Mouse (Mus musculus) layer of hippocampus, adult 9-11 months (tissue): ENCODE data around the gene Lcat.

Experiments
- DNase-seq: peaks from one replicate; pipeline ENCODE4 v3.0.0; 2022

Gene Lcat

GRCm38 (mm10) chr8:105942542-105942941 lies 640 bp downstream of the Lcat start:
- DNase-seq = no peak

DNA sequence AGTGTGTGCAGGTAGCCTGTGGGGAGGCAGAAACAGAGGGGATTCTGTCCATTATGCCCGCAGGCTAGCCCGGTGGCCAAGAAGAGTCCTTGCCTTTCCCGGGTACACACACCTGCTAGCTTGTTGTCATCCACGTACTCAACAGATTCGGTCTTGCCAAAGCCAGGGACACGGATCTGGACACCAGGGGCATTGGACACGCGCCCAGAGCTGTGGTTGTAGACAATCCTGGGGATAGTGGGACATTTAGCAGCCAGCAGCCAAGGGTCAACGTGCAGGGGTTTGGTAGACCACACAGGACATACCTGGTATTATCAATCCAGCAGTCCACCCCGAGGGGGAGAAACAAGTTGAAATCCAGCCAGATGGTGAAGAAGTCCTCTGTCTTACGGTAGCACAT lies 1.2 kb downstream of the Lcat start:
- no peak for DNase-seq

DNA sequence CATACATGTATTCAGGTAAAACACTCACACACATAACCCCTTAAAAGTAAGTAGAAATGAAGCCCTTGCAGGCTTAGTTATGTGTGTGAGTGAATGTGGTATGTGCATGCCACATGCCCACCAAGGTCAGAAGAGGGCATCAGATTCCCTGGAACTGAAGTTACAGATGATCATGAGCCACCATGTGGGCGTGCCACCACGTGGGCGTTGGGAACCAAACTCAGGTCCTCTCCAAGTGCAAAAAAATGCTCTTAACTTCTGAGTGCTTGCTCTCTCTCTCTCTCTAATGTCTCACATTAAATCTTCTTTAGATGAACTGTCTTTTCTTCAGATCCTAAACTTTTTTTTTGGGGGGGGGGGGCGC lies 4.9 kb downstream of the Lcat start, which contains the start of gene Psmb10:
TSS of gene Psmb10 (minus strand) at position 139 of the 364 bp plus-strand sequence.
- DNase-seq = no peak

GRCm38 (mm10) chr8:105937496-105938305 lies 5.5 kb downstream of the Lcat start:
- DNase-seq = peak; percentile 36

DNA sequence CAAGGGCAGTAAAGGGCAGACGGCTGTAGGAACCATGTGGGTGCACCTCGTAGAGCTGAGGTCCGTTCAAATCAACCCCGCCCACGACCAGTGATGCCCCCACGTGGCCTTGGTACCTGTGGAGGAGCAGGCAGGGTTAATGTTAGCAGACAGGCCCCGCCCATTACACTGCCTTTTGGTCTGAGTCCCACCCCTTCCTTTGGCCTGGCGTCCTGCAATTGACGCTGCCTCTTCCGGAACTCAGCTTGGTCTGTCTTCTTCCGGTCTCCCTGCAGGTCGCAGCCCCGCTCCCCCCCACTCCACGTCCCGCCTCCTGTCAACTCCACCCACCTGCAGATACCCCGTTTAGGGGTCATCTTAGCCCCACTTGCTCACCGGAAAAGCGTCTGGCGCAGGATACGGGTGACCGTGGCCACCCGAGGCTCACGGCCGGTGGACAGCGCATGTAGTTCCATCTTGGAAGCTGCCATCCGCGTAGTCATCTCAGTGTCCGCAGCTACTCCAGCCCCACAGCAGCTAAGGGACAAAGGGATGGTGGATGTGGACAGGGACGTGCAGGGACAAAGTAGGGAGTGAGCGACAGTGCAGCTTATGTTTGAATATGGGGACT lies 6.2 kb downstream of the Lcat start:
- peak; percentile 93 for DNase-seq

- DNase-seq = no peak
Observed at GRCm38 (mm10) chr8:105935863-105936603, 7.1 kb downstream of the Lcat start.

DNA sequence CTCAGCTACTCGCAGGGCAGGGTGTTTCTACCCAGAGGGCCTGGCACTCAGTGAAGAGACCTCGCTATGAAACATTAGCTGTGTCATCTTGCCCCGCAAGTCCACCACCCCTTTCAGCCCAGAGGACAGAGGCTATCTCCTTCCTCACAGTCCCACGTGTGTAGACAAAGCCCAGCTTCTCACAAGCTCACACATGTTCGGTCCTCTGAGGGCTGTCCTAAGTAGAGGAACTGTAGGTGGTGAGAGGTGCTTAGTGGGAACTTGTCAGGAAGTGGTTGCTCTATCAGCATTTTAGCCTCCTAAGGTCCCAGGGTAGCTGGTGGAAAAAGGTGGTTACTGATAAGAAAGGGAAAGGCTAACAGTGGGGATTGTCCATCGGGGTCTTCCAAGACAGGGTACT lies 8.1 kb downstream of the Lcat start:
- no peak for DNase-seq

DNA sequence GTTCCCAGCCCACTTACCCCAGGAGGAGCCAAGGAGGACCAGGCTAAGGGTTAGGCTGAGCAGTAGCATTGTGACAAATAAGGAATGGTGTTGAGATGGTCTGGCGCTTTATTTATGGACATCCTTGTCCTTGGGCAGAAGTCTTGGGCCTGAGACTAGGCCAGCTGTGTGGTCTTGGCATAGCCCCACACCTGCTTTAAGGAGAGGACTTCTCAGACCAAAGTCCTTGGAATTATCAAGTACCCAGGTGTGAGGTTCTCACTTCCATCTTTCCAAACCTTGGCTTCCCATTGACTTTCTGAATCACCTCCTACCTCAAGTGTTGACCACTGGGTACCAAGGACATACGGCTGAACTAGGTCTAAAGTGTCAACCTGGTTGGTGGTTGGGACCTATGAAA lies 9.4 kb downstream of the Lcat start, which contains the start of gene Ctrl:
TSS of gene Ctrl (minus strand) at position 101 of the 400 bp plus-strand sequence.
- DNase-seq = no peak

- no peak for DNase-seq
Observed at GRCm38 (mm10) chr8:105932525-105932924, 10.7 kb downstream of the Lcat start.

GRCm38 (mm10) chr8:105931271-105931670 lies 11.9 kb downstream of the Lcat start:
- DNase-seq = no peak

DNA sequence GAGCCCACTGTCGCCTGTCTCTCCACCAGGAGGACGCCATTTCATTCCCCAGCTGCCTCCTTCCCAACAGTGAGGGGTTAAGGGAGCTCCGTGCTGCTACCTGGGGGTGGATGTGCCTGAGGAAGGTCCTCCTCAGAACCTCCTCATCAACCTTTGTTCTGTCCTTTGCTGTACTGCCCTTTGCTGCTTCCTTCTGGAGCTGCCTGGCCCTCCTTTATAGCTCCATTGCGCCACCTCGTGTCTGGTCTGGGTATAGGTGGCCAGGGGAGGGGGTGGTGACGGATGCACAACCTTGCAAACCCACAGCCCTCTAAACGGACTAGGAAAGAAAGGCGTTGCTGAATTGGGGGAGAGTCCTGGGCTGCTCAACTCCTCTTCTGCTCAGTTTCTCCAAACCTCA lies 12.6 kb downstream of the Lcat start:
- peak; percentile 53 for DNase-seq

DNA sequence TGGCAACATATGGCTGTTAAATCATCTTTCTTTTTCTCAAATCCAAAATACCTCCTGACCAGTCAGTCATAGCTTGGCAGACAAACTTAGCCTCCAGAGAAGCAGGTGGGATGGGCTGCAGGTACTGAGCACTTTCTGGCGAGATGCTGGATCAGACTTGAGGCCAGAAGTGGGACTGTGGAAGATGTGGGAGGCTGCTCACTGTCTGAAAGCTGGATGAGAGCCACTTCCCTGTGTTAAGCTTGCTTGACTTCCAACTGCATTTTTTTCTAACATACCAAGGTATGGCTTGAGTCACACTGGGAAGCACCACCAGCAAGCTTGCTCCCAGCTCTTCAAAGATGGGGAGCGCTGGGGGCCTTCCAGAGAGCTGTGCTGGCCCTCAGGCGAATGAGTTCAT lies 18.1 kb downstream of the Lcat start:
- DNase-seq = no peak

- DNase-seq = no peak
Observed at GRCm38 (mm10) chr8:105919390-105919789, 23.8 kb downstream of the Lcat start.

DNA sequence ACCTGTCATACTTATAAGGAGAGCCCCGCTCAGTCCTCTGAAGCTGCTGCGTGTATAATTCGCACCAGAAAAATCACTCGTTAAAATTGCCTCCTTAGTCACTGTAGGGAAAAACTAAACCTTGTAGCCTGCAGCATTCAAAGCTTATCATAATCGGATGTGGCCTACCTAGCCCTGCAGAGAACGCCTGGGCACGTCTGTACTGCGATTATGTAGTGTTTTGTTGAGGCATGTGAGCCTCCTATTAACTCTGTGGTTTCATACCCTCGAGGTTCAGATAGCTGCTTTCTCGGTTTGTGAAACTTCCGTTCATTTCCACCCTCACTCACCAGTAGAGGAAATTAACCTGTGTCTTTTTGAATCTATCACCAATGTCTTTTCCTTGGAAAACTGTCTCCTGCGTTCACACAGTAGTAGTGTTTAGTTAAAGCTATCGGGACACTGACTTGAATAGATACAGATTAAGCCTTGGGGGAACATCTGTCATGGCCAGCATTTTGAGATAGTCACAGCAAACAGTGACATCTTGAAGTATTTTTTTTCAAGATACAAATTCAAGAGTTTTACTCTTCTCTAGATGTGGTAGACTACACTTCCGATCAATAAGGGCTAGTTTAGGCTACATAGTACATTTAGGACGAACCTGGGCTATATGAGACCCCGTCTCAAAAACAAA lies 42.1 kb downstream of the Lcat start:
- DNase-seq = no peak

GRCm38 (mm10) chr8:105900180-105900940 lies 42.8 kb downstream of the Lcat start, which contains the start of gene Pskh1:
Pskh1 (plus strand) TSS chr8:105900441.
- peak; percentile 90 for DNase-seq

GRCm38 (mm10) chr8:105897801-105898480 lies 45.2 kb downstream of the Lcat start:
- no peak for DNase-seq

DNA sequence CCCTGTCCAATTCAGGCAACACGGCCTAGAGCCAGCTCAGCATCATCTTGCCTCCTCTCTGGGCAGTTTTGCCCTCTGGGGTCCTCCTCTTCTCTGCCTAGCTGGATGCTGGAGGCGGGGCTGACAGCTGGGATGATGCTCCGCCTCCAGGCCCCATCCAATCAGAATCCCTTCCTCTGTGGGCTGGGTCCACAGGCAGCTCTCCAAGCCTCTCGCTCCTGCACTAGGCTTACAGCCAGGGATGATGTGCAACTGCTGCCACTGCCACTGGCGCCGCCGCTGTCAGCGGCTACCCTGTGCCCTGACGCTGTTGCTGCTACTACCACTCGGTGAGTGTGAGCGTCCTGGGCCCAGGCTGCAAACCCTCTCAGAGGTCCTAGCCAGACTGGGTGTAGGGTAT lies 49.8 kb downstream of the Lcat start, which contains the start of gene Nrn1l:
TSS of gene Nrn1l (plus strand) at position 229 of the 400 bp plus-strand sequence.
- peak; percentile 90 for DNase-seq

GRCm38 (mm10) chr8:105892432-105892831 lies 50.8 kb downstream of the Lcat start:
- peak; percentile 26 for DNase-seq

- DNase-seq = peak; percentile 83
Observed at GRCm38 (mm10) chr8:105890870-105891269, 52.3 kb downstream of the Lcat start.

GRCm38 (mm10) chr8:105889756-105890465 lies 53.3 kb downstream of the Lcat start:
- DNase-seq = no peak
